Mouse (Mus musculus) forebrain, postnatal 0 days (tissue): ENCODE results near the gene Cd247. TPM values are rescaled to one million over a fixed set of nuclear protein-coding genes. Genes with fewer than 3 reads are reported as not detected.

Experiments
- ATAC-seq: fragments of 200-750 bp; cut with Nextera tagmentation; 2 replicates; pipeline ENCODE4 v1.8.0; 2017; ENCODE audit warnings: mild to moderate bottlenecking, moderate library complexity
- DNase-seq: peaks from one replicate; pipeline ENCODE4 v3.0.0-alpha.2; 2015
- H3K27ac ChIP-seq: fragments of 300-500 bp; sonication (generic); 2 replicates; pipeline ENCODE4 v1.5.1; 2014; ENCODE audit warnings: low read depth, mild to moderate bottlenecking, antibody characterized with exemption, low read length, moderate library complexity, mixed read lengths
- H3K27me3 ChIP-seq: fragments of 300-500 bp; sonication (generic); 2 replicates; pipeline ENCODE4 v1.6.1; 2014; ENCODE audit warnings: mild to moderate bottlenecking, low read length, mixed read lengths; ENCODE audit not compliant: insufficient read depth
- H3K36me3 ChIP-seq: fragments of 300-500 bp; sonication (generic); 2 replicates; pipeline ENCODE4 v1.6.1; 2014; ENCODE audit warnings: mild to moderate bottlenecking, moderate library complexity; ENCODE audit not compliant: insufficient read depth
- H3K4me1 ChIP-seq: fragments of 300-500 bp; sonication (generic); 2 replicates; pipeline ENCODE4 v1.6.1; 2014; ENCODE audit warnings: antibody characterized with exemption; ENCODE audit not compliant: insufficient read depth
- H3K4me2 ChIP-seq: fragments of 300-500 bp; sonication (generic); 2 replicates; pipeline ENCODE4 v1.6.1; 2014; ENCODE audit warnings: low read depth, mild to moderate bottlenecking, moderate library complexity
- H3K4me3 ChIP-seq: fragments of 300-500 bp; sonication (generic); 2 replicates; pipeline ENCODE4 v1.5.1; 2014; ENCODE audit warnings: low read depth, low read length, mixed read lengths
- H3K9ac ChIP-seq: fragments of 300-500 bp; sonication (generic); 2 replicates; pipeline ENCODE4 v1.6.1; 2014; ENCODE audit warnings: mild to moderate bottlenecking
- H3K9me3 ChIP-seq: fragments of 300-500 bp; sonication (generic); 2 replicates; pipeline ENCODE4 v1.6.1; 2016; ENCODE audit warnings: low read length
- CTCF ChIP-seq: sonication (generic); IDR thresholded peaks from 2 replicates; pipeline ENCODE4 v1.5.1; 2016; ENCODE audit warnings: antibody characterized with exemption, control low read depth, low read depth
- WGBS: fragments of 180-500 bp; shearing (Covaris S2); extraction: QIAGEN DNeasy Blood & Tissue Kit; methylation state at CpG from one replicate; pipeline ENCODE4 v1.1.7; 2014; 5-methylcytosine and 5-hydroxymethylcytosine counted together
- polyA plus RNA-seq: library from polyadenylated mRNA; unstranded; fragments of >200 nt; fragmentation: Nextera tagmentation; extraction: Ambion mirVana; gene quantifications from 2 replicates; pipeline ENCODE4 v1.2.1, GENCODE M21; 2015
- total RNA-seq: library from RNA; depleted of rRNA; stranded (reverse); fragments of >200 nt; gene quantifications from 2 replicates; pipeline ENCODE4 v1.2.3, GENCODE M21; 2014

Cd247 gene
- total and polyA plus RNA-seq, 2 experiments from 2014 or later = 0.14 to 0.67 TPM

GRCm38 (mm10) chr1:165875520-165876284, 87.2 kb downstream of the Cd247 start:
- Histone ChIP-seq H3K27ac (no peak overlapping the region), H3K9ac (no peak overlapping the region), H3K4me3 (no peak overlapping the region), H3K4me1 (no peaks in the 10 kb centered on the region), H3K36me3 (peaks cover 45% of the 10 kb centered on the region), H3K4me2 (no peak overlapping the region), H3K27me3 (no peaks in the 10 kb centered on the region), H3K9me3 (no peaks in the 10 kb centered on the region)
- ATAC-seq = no peak
- no peak for TF ChIP-seq CTCF
- DNase-seq = no peak
- 87% methylated on average over 6 of the region's 6 CpGs for WGBS

- 100% methylated on average over 2 of the region's 2 CpGs for WGBS
- no peak overlapping the region for H3K4me3 ChIP-seq
- no peak overlapping the region for H3K27ac ChIP-seq
- DNase-seq = no peak
- no peak overlapping the region for H3K4me2 ChIP-seq
- H3K9me3 ChIP-seq = no peaks in the 10 kb centered on the region
- no peak for TF ChIP-seq CTCF
- peaks cover 45% of the 10 kb centered on the region for H3K36me3 ChIP-seq
- no peak for ATAC-seq
- H3K9ac ChIP-seq = no peak overlapping the region
- no peaks in the 10 kb centered on the region for H3K27me3 ChIP-seq
- H3K4me1 ChIP-seq = no peaks in the 10 kb centered on the region
Observed at GRCm38 (mm10) chr1:165878751-165879150, 90.3 kb downstream of the Cd247 start.

- Histone ChIP-seq H3K4me1 (no peaks in the 10 kb centered on the region), H3K9me3 (no peaks in the 10 kb centered on the region), H3K9ac (no peak overlapping the region), H3K4me3 (no peak overlapping the region), H3K36me3 (peaks cover 29% of the 10 kb centered on the region), H3K27ac (no peak overlapping the region), H3K27me3 (no peaks in the 10 kb centered on the region), H3K4me2 (no peak overlapping the region)
- TF ChIP-seq CTCF = no peak
- no peak for ATAC-seq
- DNase-seq = no peak
- WGBS = 64% methylated on average over 8 of the region's 8 CpGs
Observed at GRCm38 (mm10) chr1:165882146-165882900, 93.8 kb downstream of the Cd247 start.

GRCm38 (mm10) chr1:165891686-165892085, 103.2 kb downstream of the Cd247 start:
- no peak overlapping the region for H3K4me3 ChIP-seq
- H3K4me1 ChIP-seq = no peaks in the 10 kb centered on the region
- H3K9ac ChIP-seq = no peak overlapping the region
- DNase-seq (no peak), ATAC-seq (no peak)
- 87% methylated on average over 2 of the region's 2 CpGs for WGBS
- H3K27me3 ChIP-seq = no peaks in the 10 kb centered on the region
- peaks cover 45% of the 10 kb centered on the region for H3K36me3 ChIP-seq
- H3K27ac ChIP-seq = no peak overlapping the region
- no peaks in the 10 kb centered on the region for H3K9me3 ChIP-seq
- no peak overlapping the region for H3K4me2 ChIP-seq
- TF ChIP-seq CTCF = peak; percentile 37

GRCm38 (mm10) chr1:165903596-165903995, 115.1 kb downstream of the Cd247 start:
- no peak for DNase-seq
- TF ChIP-seq CTCF = no peak
- no peak for ATAC-seq
- no peaks in the 10 kb centered on the region for H3K9me3 ChIP-seq
- 43% methylated on average over 1 of the region's 1 CpGs for WGBS
- H3K4me1 ChIP-seq = no peaks in the 10 kb centered on the region
- H3K36me3 ChIP-seq = peaks cover 32% of the 10 kb centered on the region
- no peaks in the 10 kb centered on the region for H3K27me3 ChIP-seq
- no peak overlapping the region for H3K4me2 ChIP-seq
- no peak overlapping the region for H3K4me3 ChIP-seq
- no peak overlapping the region for H3K27ac ChIP-seq
- H3K9ac ChIP-seq = no peak overlapping the region

- TF ChIP-seq CTCF = no peak
- 96% methylated on average over 2 of the region's 2 CpGs for WGBS
Observed at GRCm38 (mm10) chr1:165908153-165908552, 119.7 kb downstream of the Cd247 start.

GRCm38 (mm10) chr1:165908806-165909205, 120.3 kb downstream of the Cd247 start:
- H3K36me3 ChIP-seq = peaks cover 28% of the 10 kb centered on the region
- H3K4me3 ChIP-seq = no peak overlapping the region
- DNase-seq = no peak
- 66% methylated on average over 3 of the region's 3 CpGs for WGBS
- no peak overlapping the region for H3K27ac ChIP-seq
- no peak for ATAC-seq
- H3K4me2 ChIP-seq = no peak overlapping the region
- no peaks in the 10 kb centered on the region for H3K27me3 ChIP-seq
- no peaks in the 10 kb centered on the region for H3K4me1 ChIP-seq
- TF ChIP-seq CTCF = no peak
- H3K9me3 ChIP-seq = no peaks in the 10 kb centered on the region
- H3K9ac ChIP-seq = no peak overlapping the region

More at GRCm38 (mm10) chr1:165908153-165908552, 119.7 kb downstream of the Cd247 start:
- ATAC-seq (no peak), DNase-seq (no peak)
- H3K36me3 ChIP-seq = peaks cover 28% of the 10 kb centered on the region
- H3K4me3 ChIP-seq = no peak overlapping the region
- H3K9me3 ChIP-seq = no peaks in the 10 kb centered on the region
- H3K4me1 ChIP-seq = no peaks in the 10 kb centered on the region
- H3K27ac ChIP-seq = no peak overlapping the region
- no peak overlapping the region for H3K4me2 ChIP-seq
- H3K27me3 ChIP-seq = no peaks in the 10 kb centered on the region
- H3K9ac ChIP-seq = no peak overlapping the region
